Mouse (Mus musculus) B cell, adult 62 days (primary cell): ENCODE measurements around the gene Tmem128. TPM values are rescaled to one million over a fixed set of nuclear protein-coding genes. Genes with fewer than 3 reads are reported as not detected.

ENCODE experiments used
- total RNA-seq: library from RNA; stranded (reverse); gene quantifications from 4 replicates; pipeline ENCODE4 v1.2.4, GENCODE M21; 2023

The Tmem128 gene
- 82.3 to 93.8 TPM (median 91.4 TPM) in 4 replicates for total RNA-seq

GRCm38 (mm10) chr5:38260107-38260682 is at the start of gene Tmem128:
Gene Tmem128 (plus strand): TSS chr5:38260185.

GRCm38 (mm10) chr5:38220328-38220912 is 39.6 kb upstream of the Tmem128 start, which contains the start of the genes Zbtb49 and Lyar:
Gene Zbtb49 (minus strand): TSS chr5:38220457.
Gene Lyar (plus strand): TSS chr5:38220470.

GRCm38 (mm10) chr5:38275771-38276170 is 15.8 kb downstream of the Tmem128 start, which contains the start of gene Otop1:
Gene Otop1 (plus strand): TSS chr5:38275972.

Other genes with a start within 250 kb of the Tmem128 start
- gene Stx18, start 221.4 kb upstream of the Tmem128 start, total RNA-seq: 25.5 to 29.0 TPM (median 27.0 TPM) in 4 replicates
- not detected in 4 replicates for gene Nsg1, start 100.3 kb upstream of the Tmem128 start, total RNA-seq
- gene Zbtb49, start 39.7 kb upstream of the Tmem128 start, total RNA-seq: 17.3 to 22.3 TPM (median 20.9 TPM) in 4 replicates
- 30.7 to 36.0 TPM (median 34.2 TPM) in 4 replicates for gene Lyar, start 39.7 kb upstream of the Tmem128 start, total RNA-seq
- not detected in 4 replicates for gene Otop1, start 15.8 kb downstream of the Tmem128 start, total RNA-seq
- gene Drd5, start 59.2 kb downstream of the Tmem128 start, total RNA-seq: 0.55 to 0.95 TPM (median 0.79 TPM) in 4 replicates
- gene Slc2a9, start 243.0 kb downstream of the Tmem128 start, total RNA-seq: 24.2 to 31.6 TPM (median 27.2 TPM) in 4 replicates